Mouse (Mus musculus) heart, postnatal 0 days (tissue): ENCODE measurements at regions not wholly inside any gene's neighbourhood (a gene's known extent, or its start where the extent isn't known, plus 50 kb on each side); places are given as distances from the start of the nearest gene placed in this dataset.

Experiments
- CTCF ChIP-seq: IDR thresholded peaks from 2 replicates; pipeline ENCODE4 v1.5.1; 2016; ENCODE audit warnings: antibody characterized with exemption, control low read depth, low read depth
- EP300 ChIP-seq: IDR thresholded peaks from 2 replicates; pipeline ENCODE4 v1.6.1; 2016; ENCODE audit warnings: antibody characterized with exemption, low read depth

- TF ChIP-seq CTCF (no peak), EP300 (no peak)
Measured at GRCm38 (mm10) chr6:51012086-51012830, 358.0 kb upstream of the Npvf start.
